Mouse (Mus musculus) stomach, embryonic 16.5 days (tissue): ENCODE results near the gene Arid3c. TPM values are rescaled to one million over a fixed set of nuclear protein-coding genes. Genes with fewer than 3 reads are reported as not detected.
"Not testable (repeated sequence)": the region's sequence is repeated elsewhere in the genome, so short reads cannot be mapped to it uniquely, and the experiment has no call there.

Experiments
- ATAC-seq: fragments of 200-750 bp; cut with Nextera tagmentation; 2 replicates; pipeline ENCODE4 v1.8.0; 2017; ENCODE audit warnings: moderate number of reproducible peaks, moderate TSS enrichment; ENCODE audit not compliant: insufficient read depth, low FRiP score
- H3K27ac ChIP-seq: fragments of 300-500 bp; sonication (generic); 2 replicates; pipeline ENCODE4 v1.5.1; 2014; ENCODE audit warnings: low read length
- H3K27me3 ChIP-seq: fragments of 300-500 bp; sonication (generic); 2 replicates; pipeline ENCODE4 v1.6.1; 2014; ENCODE audit warnings: low read length, control low read depth, mixed read lengths; ENCODE audit not compliant: control insufficient read depth, insufficient read depth
- H3K36me3 ChIP-seq: fragments of 300-500 bp; sonication (generic); 2 replicates; pipeline ENCODE4 v1.6.1; 2014; ENCODE audit warnings: low read length; ENCODE audit not compliant: control insufficient read depth, insufficient read depth
- H3K4me1 ChIP-seq: fragments of 300-500 bp; sonication (generic); 2 replicates; pipeline ENCODE4 v1.6.1; 2014; ENCODE audit warnings: low read length, control low read depth, mixed read lengths; ENCODE audit not compliant: control insufficient read depth, insufficient read depth
- H3K4me2 ChIP-seq: fragments of 300-500 bp; sonication (generic); 2 replicates; pipeline ENCODE4 v1.6.1; 2014; ENCODE audit warnings: low read depth, low read length, mixed read lengths
- H3K4me3 ChIP-seq: fragments of 300-500 bp; sonication (generic); replicated peaks from 2 replicates; pipeline ENCODE4 v1.5.1; 2014; ENCODE audit warnings: mild to moderate bottlenecking, low read length
- H3K9ac ChIP-seq: fragments of 300-500 bp; sonication (generic); 2 replicates; pipeline ENCODE4 v1.6.1; 2014; ENCODE audit warnings: low read length
- H3K9me3 ChIP-seq: fragments of 300-500 bp; sonication (generic); replicated peaks from 2 replicates; pipeline ENCODE4 v1.6.1; 2016; ENCODE audit warnings: low read length, control low read depth; ENCODE audit not compliant: control insufficient read depth
- WGBS: fragments of 180-500 bp; shearing (Covaris S2); extraction: QIAGEN DNeasy Blood & Tissue Kit; methylation state at CpG from one replicate; pipeline ENCODE4 v1.1.7; 2014; 5-methylcytosine and 5-hydroxymethylcytosine counted together
- polyA plus RNA-seq: library from polyadenylated mRNA; unstranded; fragments of >200 nt; fragmentation: Nextera tagmentation; extraction: Ambion mirVana; gene quantifications from 2 replicates; pipeline ENCODE4 v1.2.1, GENCODE M21; 2015

The Arid3c gene
- not detected in 2 replicates for polyA plus RNA-seq

DNA sequence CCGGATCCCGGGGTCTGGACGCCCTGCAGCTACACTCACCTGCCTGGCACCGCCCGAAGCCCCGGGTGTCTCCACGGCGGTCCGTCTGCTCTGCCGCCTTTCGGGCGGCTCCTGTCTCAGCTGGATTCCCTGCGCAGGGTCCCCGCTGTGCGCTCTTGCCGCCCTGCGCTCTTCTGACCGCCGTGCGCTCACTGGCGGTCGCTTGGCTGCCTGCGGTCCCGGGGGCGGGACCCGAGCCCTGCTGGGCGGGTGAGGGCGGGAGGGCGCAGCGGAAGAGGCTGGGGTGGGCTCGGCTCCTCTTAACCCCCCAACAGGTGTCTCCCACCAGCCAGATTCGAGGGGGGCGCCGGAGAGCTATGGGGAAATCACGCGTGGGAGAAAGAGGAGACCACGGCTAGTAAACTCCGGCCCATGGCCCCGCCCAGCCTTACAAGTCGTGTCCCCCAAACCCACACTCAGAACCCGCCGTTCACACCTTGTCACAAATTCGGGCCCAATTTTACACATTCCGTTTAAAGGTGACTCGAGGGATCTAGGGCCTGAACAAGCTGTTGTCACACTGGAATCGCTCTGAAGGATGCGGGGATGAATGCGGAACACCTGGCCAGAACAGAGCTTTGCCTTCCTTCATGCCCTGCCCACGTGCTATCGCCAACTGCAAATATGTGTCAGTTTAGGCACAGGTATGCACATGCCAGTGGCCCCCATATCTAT lies at the start of gene Arid3c:
Gene Arid3c (minus strand): TSS at position 91 of the 714 bp plus-strand sequence.
- Histone ChIP-seq H3K27me3 (peaks cover 59% of the 10 kb centered on the region), H3K9me3 (no peaks in the 10 kb centered on the region), H3K36me3 (no peaks in the 10 kb centered on the region), H3K9ac (peak within 1 kb of the TSS; percentile 34; the same call in 1 of the 2 replicates), H3K4me1 (peaks cover 7% of the 10 kb centered on the region; the same call in 1 of the 2 replicates), H3K4me2 (peak within 1 kb of the TSS; percentile 58), H3K27ac (no peak within 1 kb of the TSS), H3K4me3 (peak within 1 kb of the TSS; percentile 40)
- no peak for ATAC-seq
- WGBS: under 1% methylated on average over 50 of the region's 50 CpGs

DNA sequence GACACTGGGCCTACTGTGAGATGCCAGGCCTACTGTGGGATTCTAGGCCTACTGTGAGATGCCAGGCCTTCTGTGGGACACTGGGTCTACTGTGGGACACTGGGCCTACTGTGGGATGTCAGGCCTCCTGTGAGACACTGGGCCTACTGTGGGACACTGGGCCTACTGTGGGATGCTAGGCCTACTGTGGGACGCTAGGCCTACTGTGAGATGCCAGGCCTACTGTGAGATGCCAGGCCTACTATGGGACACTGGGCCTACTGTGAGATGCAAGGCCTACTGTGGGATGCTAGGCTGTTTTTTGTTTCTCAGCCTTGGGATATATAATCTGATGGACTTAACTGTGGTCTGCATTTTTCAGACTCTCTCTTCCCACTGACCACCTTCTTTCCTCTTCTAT lies 44.9 kb upstream of the Arid3c start:
- not testable (repeated sequence) for H3K9me3 ChIP-seq, H3K27ac ChIP-seq, H3K27me3 ChIP-seq, H3K36me3 ChIP-seq, H3K4me2 ChIP-seq, ATAC-seq, H3K4me3 ChIP-seq, H3K4me1 ChIP-seq, H3K9ac ChIP-seq
- 67% methylated on average over 1 of the region's 1 CpGs for WGBS

DNA sequence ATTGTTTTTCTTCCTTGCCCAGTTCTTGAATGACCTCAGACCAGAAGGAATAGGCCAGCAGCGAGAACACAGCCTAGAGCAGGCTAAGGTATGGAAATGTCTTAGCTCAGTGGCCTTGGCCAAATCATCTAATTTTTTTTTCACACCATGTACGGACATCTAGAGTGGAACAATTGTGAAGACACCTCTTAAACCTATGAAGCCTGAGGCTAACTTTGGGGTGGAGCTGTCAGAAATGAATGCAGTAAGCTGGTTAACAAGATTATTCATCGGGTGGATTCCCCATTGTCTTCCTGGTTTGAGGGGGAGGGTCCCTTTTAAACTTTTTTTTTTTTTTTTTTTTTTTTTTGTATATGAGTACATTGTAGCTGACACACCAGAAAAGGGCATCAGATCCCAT lies 43.6 kb upstream of the Arid3c start:
- Histone ChIP-seq H3K27ac (peak overlapping the region; percentile 38), H3K4me2 (peak overlapping the region; percentile 41)
- ATAC-seq, H3K27me3 ChIP-seq, H3K4me3 ChIP-seq, H3K36me3 ChIP-seq, H3K9ac ChIP-seq, H3K4me1 ChIP-seq, H3K9me3 ChIP-seq: not testable (repeated sequence)
- WGBS: 59% methylated on average over 3 of the region's 3 CpGs

DNA sequence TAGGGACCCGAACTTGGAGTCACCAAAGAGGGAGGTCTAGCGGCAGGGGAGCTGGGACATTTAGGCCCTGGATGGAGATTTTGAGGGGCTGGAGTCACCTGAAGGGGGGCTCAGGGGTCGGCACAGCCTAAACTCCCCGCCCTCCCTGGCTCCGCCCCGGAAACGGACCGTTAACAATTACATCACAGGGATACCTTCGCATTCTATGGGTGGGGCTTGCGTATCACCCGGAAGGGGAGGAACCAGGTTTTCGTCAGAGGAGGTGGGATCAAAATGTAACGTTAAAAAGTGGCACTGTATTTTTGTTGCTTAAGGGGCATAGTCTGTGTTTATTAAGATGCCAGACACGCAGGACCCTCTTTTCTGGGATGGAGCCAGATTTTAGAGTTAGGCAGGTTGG lies 43.1 kb upstream of the Arid3c start, which contains the start of gene Ccl27a:
Gene Ccl27a (minus strand): TSS at position 246 of the 400 bp plus-strand sequence.
- Histone ChIP-seq H3K4me3 (peak within 1 kb of the TSS; percentile 41), H3K4me2 (peak within 1 kb of the TSS; percentile 48), H3K27ac (peak within 1 kb of the TSS; percentile 38), H3K9ac (peak within 1 kb of the TSS; percentile 56)
- H3K4me1 ChIP-seq, H3K27me3 ChIP-seq, H3K9me3 ChIP-seq, ATAC-seq, H3K36me3 ChIP-seq: not testable (repeated sequence)
- under 1% methylated on average over 12 of the region's 14 CpGs for WGBS

DNA sequence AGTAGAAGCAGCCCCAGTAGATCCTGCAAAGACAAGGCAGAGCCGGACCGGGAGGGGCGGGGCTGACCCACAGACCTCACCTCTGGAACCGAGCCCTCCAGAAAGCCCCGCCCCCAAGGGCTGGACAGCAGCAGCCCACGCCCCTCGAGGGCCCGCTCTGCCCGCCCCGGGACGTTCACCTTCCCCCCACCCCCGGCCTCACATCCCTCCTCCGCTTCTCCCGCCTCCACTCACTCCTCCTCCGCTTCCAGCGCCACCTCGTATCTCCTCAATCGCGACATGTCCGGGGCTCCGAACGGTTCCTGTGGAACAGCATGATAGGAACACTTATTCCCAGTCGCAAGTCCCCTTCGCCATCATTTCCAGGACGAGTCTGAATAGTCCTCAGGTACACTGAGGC lies 42.6 kb upstream of the Arid3c start:
- WGBS: under 1% methylated on average over 17 of the region's 25 CpGs
- H3K4me2 ChIP-seq: peak overlapping the region; percentile 48
- H3K27me3 ChIP-seq, H3K9me3 ChIP-seq, H3K36me3 ChIP-seq, ATAC-seq, H3K4me1 ChIP-seq, H3K27ac ChIP-seq: not testable (repeated sequence)
- peak overlapping the region; percentile 41 for H3K4me3 ChIP-seq
- peak overlapping the region; percentile 56; the same call in 1 of the 2 replicates for H3K9ac ChIP-seq

DNA sequence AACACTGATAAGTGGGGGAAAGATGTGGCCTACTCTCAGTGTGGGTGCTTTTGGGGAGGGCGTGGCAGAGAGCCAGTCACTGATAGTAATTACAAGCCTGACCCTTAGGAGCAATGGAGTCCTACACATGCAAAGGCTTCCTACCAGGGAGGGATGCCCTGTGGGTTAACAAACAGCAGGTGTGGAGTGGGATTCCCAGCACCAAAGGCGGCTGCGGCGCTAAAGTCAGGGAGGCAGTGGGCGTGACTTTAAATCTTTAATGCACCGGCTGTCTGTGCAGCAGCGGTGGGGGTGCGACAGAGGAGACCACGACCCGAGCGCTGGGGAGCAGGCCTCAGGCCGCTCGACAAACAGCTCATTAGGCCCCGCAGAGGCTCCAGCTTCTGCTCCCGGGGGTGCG lies 42.0 kb upstream of the Arid3c start:
- WGBS: 8% methylated on average over 7 of the region's 16 CpGs
- H3K27me3 ChIP-seq, H3K4me1 ChIP-seq, H3K36me3 ChIP-seq, H3K27ac ChIP-seq, ATAC-seq, H3K9me3 ChIP-seq: not testable (repeated sequence)
- Histone ChIP-seq H3K4me2 (peak overlapping the region; percentile 46), H3K9ac (peak overlapping the region; percentile 35; the same call in 1 of the 2 replicates), H3K4me3 (peak overlapping the region; percentile 31)

DNA sequence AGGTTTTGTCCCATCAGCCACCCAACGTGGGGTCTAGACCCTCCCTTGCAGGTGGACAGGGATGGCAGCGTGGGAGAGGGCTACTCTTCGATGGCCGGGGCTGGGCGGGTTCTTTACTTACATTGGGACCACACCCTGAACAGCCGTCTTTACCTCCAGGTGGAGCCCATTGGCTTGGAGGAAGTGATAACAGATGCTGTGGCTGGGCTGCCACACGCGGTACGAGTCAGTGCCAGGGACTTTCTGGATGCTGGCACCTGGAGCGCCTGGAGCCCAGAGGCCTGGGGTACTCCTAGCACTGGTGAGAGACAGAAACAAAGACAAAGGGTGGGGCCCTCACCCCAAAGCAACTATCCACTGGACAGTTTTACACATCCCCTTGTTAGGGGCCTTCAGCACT lies 36.4 kb upstream of the Arid3c start:
- not testable (repeated sequence) for H3K9ac ChIP-seq, H3K4me2 ChIP-seq, H3K27ac ChIP-seq, H3K4me1 ChIP-seq, H3K27me3 ChIP-seq, H3K36me3 ChIP-seq, H3K9me3 ChIP-seq, H3K4me3 ChIP-seq, ATAC-seq
- WGBS: 64% methylated on average over 10 of the region's 10 CpGs

DNA sequence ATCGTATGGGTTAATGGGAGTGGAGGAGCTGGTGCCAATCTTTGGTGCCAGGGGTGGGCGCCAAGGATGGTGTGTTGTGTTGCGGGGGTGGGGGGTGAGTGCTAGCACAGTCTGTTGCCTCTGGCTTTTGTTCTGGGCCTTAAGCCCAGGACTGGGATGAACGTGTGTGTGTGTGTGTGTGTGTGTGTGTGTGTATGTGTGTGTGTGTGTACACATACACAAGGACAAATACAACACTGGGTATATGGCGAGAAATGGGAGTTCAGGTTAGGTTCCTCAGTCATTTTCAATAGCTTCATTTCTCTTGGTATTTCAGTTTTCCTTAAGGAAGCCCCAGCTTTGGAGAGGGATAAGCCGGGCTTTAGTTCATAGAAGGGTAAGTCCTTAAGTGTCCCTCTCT lies 32.2 kb upstream of the Arid3c start:
- Histone ChIP-seq H3K4me1 (peaks cover 29% of the 10 kb centered on the region), H3K4me2 (peak overlapping the region; percentile 77; the same call in 1 of the 2 replicates)
- not testable (repeated sequence) for H3K9ac ChIP-seq, H3K36me3 ChIP-seq, H3K4me3 ChIP-seq, H3K9me3 ChIP-seq, ATAC-seq, H3K27me3 ChIP-seq, H3K27ac ChIP-seq
- 67% methylated on average over 4 of the region's 6 CpGs for WGBS

DNA sequence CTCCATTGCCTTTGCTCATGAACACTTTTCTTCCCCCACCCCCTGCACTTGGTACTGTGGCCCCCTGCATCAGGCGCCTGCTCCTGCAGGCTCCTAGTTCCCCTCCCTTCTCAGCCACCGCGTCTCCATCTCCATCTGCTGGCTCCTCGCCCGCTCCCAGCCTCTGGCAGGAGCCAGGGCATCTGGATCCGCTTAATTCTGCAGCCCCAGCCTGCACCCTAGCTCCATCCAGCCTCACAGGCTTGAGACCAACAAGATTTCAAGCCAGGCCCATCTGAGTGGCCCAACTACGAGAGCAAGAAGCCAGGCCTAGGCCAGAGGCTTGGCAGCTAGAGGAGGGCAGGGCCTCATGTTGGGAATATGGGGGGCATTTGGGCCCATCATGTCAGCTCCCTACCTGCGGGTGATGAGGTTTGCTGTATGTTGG lies 31.8 kb upstream of the Arid3c start:
- H3K4me1 ChIP-seq: peaks cover 29% of the 10 kb centered on the region
- ATAC-seq: peak; percentile 8; the same call in 1 of the 2 replicates
- H3K9ac ChIP-seq: peak overlapping the region; percentile 77
- 32% methylated on average over 8 of the region's 8 CpGs for WGBS
- H3K27ac ChIP-seq: peak overlapping the region; percentile 94
- not testable (repeated sequence) for H3K36me3 ChIP-seq, H3K27me3 ChIP-seq, H3K9me3 ChIP-seq
- H3K4me3 ChIP-seq: peak overlapping the region; percentile 58
- H3K4me2 ChIP-seq: peak overlapping the region; percentile 77
